Mouse (Mus musculus): Measurements from ENCODE around the gene Syncrip.

GRCm38 (mm10) chr9:88439991-88440390 is 42.4 kb downstream of the Syncrip start:
- TF ChIP-seq FLI1 (IDR thresholded peaks at IDR 0.05; ENCODE audit: low read length) (no peak), GATA1 (IDR thresholded peaks at IDR 0.05; ENCODE audit: borderline replicate concordance, low read length) (no peak)

All from megakaryocyte, embryonic 14.5 days (primary cell).